Mouse (Mus musculus) forebrain, embryonic 13.5 days (tissue): Measurements from ENCODE around the gene Zyg11a. TPM values are rescaled to one million over a fixed set of nuclear protein-coding genes. Genes with fewer than 3 reads are reported as not detected.
"Not testable (repeated sequence)": the region's sequence is repeated elsewhere in the genome, so short reads cannot be mapped to it uniquely, and the experiment has no call there.

ENCODE experiments used
- ATAC-seq: fragments of 200-750 bp; cut with Nextera tagmentation; 2 replicates; pipeline ENCODE4 v1.8.0; 2017
- H3K27ac ChIP-seq: fragments of 300-500 bp; sonication (generic); 2 replicates; pipeline ENCODE4 v1.5.1; 2015; ENCODE audit warnings: inconsistent platforms, mild to moderate bottlenecking, moderate library complexity
- H3K27me3 ChIP-seq: fragments of 300-500 bp; sonication (generic); 2 replicates; pipeline ENCODE4 v1.6.1; 2015; ENCODE audit warnings: mild to moderate bottlenecking, inconsistent platforms
- H3K36me3 ChIP-seq: fragments of 300-500 bp; sonication (generic); 2 replicates; pipeline ENCODE4 v1.6.1; 2015; ENCODE audit warnings: mild to moderate bottlenecking, inconsistent platforms; ENCODE audit not compliant: poor library complexity, severe bottlenecking
- H3K4me1 ChIP-seq: fragments of 300-500 bp; sonication (generic); 2 replicates; pipeline ENCODE4 v1.6.1; 2015; ENCODE audit warnings: inconsistent platforms
- H3K4me2 ChIP-seq: fragments of 300-500 bp; sonication (generic); 2 replicates; pipeline ENCODE4 v1.6.1; 2015; ENCODE audit warnings: inconsistent platforms, mild to moderate bottlenecking, moderate library complexity
- H3K4me3 ChIP-seq: fragments of 300-500 bp; sonication (generic); 2 replicates; pipeline ENCODE4 v1.5.1; 2015; ENCODE audit warnings: mild to moderate bottlenecking, inconsistent platforms
- H3K9ac ChIP-seq: fragments of 300-500 bp; sonication (generic); 2 replicates; pipeline ENCODE4 v1.6.1; 2015; ENCODE audit warnings: mild to moderate bottlenecking, inconsistent platforms
- H3K9me3 ChIP-seq: fragments of 300-500 bp; sonication (generic); replicated peaks from 2 replicates; pipeline ENCODE4 v1.6.1; 2016; ENCODE audit warnings: inconsistent platforms
- WGBS: fragments of 180-500 bp; shearing (Covaris S2); methylation state at CpG from one replicate; pipeline ENCODE4 v1.1.7; 2015; 5-methylcytosine and 5-hydroxymethylcytosine counted together
- polyA plus RNA-seq: library from polyadenylated mRNA; unstranded; fragments of >200 nt; fragmentation: Nextera tagmentation; extraction: Ambion mirVana; gene quantifications from 2 replicates; pipeline ENCODE4 v1.2.1, GENCODE M21; 2015

The Zyg11a gene
- polyA plus RNA-seq, 1 experiment from 2014 or later, result not detected

DNA sequence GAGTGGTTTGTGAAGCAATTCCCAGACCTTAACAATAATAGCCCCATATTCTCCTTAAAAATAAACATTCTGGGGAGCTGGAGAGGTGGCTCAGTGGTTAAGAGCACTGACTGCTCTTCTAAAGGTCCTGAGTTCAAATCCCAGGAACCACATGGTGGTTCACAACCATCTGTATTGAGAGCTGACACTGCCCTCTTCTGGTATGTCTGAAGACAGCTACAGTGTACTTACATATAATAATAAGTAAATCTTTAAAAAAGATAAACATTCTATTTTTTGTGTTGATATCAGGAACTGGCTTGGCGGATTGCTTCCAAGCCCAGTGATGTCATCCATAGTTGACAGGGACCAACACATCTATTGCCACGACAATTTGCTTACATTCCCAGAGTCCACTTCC lies 74.7 kb downstream of the Zyg11a start:
- H3K4me3 ChIP-seq, H3K4me2 ChIP-seq, H3K27me3 ChIP-seq, H3K36me3 ChIP-seq, H3K4me1 ChIP-seq, H3K9ac ChIP-seq, H3K27ac ChIP-seq, ATAC-seq, H3K9me3 ChIP-seq: not testable (repeated sequence)
- WGBS, result 91% methylated on average over 2 of the region's 2 CpGs

DNA sequence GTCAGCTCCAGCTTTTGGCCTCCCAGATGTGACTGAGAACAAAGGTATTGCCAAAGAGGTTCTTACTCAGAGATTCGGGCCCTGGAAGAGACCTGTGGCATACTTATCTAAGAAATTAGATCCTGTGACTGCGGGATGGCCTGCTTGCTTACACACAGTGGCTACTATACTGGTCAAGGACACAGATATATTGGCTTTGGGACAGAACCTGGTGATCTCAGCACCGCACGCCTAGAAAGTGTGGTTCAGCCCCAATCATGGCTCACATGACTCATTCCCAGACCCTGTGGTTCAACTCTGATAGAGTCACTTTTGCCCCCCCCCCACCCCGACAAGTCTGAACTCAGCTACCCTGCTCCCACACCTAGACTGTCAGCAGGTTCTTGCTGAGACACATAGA lies 80.9 kb downstream of the Zyg11a start:
- no peak for ATAC-seq
- Histone ChIP-seq H3K27me3 (no peaks in the 10 kb centered on the region), H3K36me3 (no peaks in the 10 kb centered on the region), H3K4me2 (no peak overlapping the region), H3K9me3 (no peaks in the 10 kb centered on the region), H3K9ac (no peak overlapping the region), H3K4me3 (no peak overlapping the region), H3K27ac (no peak overlapping the region), H3K4me1 (no peaks in the 10 kb centered on the region)
- WGBS, result 85% methylated on average over 5 of the region's 5 CpGs

Other genes with a start within 250 kb of the Zyg11a start
- not detected in 2 replicates for gene Slc1a7, start 249.7 kb downstream of the Zyg11a start, polyA plus RNA-seq
- gene Podn, start 121.6 kb downstream of the Zyg11a start, polyA plus RNA-seq, result 0.15 and 0.27 TPM in 2 replicates
- 223 and 237 TPM in 2 replicates for gene Scp2, start 73.0 kb downstream of the Zyg11a start, polyA plus RNA-seq
- 11.8 and 12.8 TPM in 2 replicates for gene Echdc2, start 52.6 kb downstream of the Zyg11a start, polyA plus RNA-seq
- gene Zyg11b, start 83.0 kb upstream of the Zyg11a start, polyA plus RNA-seq, result 22.6 and 24.6 TPM in 2 replicates
- 42.3 and 47.7 TPM in 2 replicates for gene Coa7, start 110.1 kb upstream of the Zyg11a start, polyA plus RNA-seq
- gene Shisal2a, start 165.3 kb upstream of the Zyg11a start, polyA plus RNA-seq, result 1.4 and 2.6 TPM in 2 replicates
- 26.9 and 28.8 TPM in 2 replicates for gene Gpx7, start 188.9 kb upstream of the Zyg11a start, polyA plus RNA-seq
- gene Tut4, start 241.4 kb upstream of the Zyg11a start, polyA plus RNA-seq, result 89.3 and 91.5 TPM in 2 replicates